Mouse (Mus musculus): ENCODE measurements around the gene Pla2g4a. TPM values are rescaled to one million over a fixed set of nuclear protein-coding genes. Genes with fewer than 3 reads are reported as not detected.

The Pla2g4a gene
- polyA plus RNA-seq, 1 experiment from 2014 or later = 17.2 TPM

DNA sequence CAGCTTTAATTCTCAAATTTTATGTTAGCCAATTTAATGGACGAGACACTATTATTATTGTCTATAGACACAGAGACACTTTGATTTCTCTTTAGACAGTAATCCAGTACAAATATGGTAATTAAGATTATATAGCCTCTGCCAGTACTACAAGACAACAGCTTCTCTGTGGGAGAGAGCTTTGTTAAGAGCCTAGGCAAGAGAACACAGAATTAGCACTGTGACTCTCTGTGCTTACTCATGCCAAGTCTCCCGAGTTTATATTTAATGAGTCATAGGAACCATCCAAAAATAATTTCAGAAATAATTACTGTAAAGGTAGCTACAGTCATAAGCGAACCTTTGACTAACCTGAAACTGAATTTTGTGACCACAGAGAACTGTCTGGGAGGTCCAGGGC, 84.6 kb downstream of the Pla2g4a start:
- 68% methylated on average over 3 of the region's 3 CpGs for WGBS (ENCODE audit: insufficient replicate concordance)
- H3K4me3 ChIP-seq = no peak overlapping the region
- H3K4me2 ChIP-seq = no peak overlapping the region
- H3K9ac ChIP-seq = no peak overlapping the region
- no peak for ATAC-seq
- no peaks in the 10 kb centered on the region for H3K27me3 ChIP-seq (replicated peaks)
- no peaks in the 10 kb centered on the region for H3K9me3 ChIP-seq (replicated peaks)
- H3K4me1 ChIP-seq = no peaks in the 10 kb centered on the region
- peaks cover 4% of the 10 kb centered on the region; the same call in 1 of the 2 replicates for H3K36me3 ChIP-seq
- H3K27ac ChIP-seq = no peak overlapping the region

DNA sequence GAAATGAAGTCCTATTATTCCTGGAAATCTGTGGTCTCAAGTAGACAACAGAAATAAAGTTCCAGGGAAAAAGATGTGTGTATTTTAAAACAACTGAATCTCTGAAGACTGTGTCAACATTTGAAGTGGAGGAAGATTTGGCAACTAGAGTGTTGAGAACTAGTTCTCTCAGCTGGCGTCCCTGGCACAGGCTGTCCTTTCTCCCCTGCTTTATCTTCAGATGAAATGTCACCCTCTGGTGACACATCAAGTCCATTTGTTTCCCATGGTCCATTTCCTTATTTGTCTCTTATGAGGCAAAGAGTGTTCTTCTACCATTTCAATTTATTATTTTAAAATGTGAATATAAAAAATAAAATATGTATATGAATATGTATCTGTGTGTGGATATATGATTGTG, 89.5 kb downstream of the Pla2g4a start:
- no peaks in the 10 kb centered on the region for H3K9me3 ChIP-seq (replicated peaks)
- WGBS (ENCODE audit: insufficient replicate concordance) = 78% methylated on average over 1 of the region's 1 CpGs
- no peak overlapping the region for H3K9ac ChIP-seq
- no peak overlapping the region for H3K4me3 ChIP-seq
- ATAC-seq = no peak
- H3K36me3 ChIP-seq = peaks cover 4% of the 10 kb centered on the region; the same call in 1 of the 2 replicates
- H3K27ac ChIP-seq = no peak overlapping the region
- H3K4me1 ChIP-seq = no peaks in the 10 kb centered on the region
- no peak overlapping the region for H3K4me2 ChIP-seq
- H3K27me3 ChIP-seq (replicated peaks) = no peaks in the 10 kb centered on the region

DNA sequence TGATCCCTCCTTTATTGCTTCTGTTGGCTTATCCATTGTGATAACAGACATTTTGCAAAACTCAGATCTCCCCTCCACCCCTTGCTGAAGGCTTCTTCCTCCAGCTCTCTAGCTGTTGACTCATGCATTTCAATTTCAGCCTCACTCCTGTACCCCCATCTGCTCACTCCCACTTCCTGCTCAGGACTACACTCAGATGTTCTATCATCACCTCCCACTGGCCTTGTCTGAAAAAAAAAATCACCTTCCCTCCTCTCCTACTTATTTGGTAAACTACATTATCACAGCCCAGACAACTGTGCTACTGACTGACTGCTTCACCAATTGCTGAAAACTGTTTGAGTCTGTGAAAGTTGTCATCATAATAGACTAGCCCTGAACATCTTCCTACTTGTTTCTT, 93.8 kb downstream of the Pla2g4a start:
- no peaks in the 10 kb centered on the region for H3K9me3 ChIP-seq (replicated peaks)
- peaks cover 4% of the 10 kb centered on the region; the same call in 1 of the 2 replicates for H3K36me3 ChIP-seq
- H3K27me3 ChIP-seq (replicated peaks) = no peaks in the 10 kb centered on the region
- ATAC-seq = no peak
- H3K4me2 ChIP-seq = no peak overlapping the region
- no peak overlapping the region for H3K9ac ChIP-seq
- H3K4me1 ChIP-seq = no peaks in the 10 kb centered on the region
- no peak overlapping the region for H3K27ac ChIP-seq
- H3K4me3 ChIP-seq = no peak overlapping the region

DNA sequence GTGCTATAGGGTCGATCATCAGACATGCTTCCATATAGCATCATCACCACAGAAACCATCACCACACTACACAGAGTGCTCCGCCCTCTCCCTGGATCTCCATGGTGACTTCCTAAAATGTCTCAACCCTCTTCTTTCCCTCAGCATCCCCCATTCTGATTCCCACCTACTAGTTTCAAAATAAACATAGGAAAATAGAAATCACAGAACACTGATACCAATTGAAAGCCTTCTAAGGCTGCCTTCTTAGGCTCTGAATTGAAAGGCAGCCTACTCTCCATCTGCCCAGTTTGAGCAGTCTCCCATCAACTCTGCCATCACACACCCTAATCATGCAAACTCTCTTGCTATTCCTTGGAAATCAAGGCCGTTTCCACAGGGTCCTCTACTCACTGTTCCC, 94.9 kb downstream of the Pla2g4a start:
- Histone ChIP-seq H3K27me3 (replicated peaks) (no peaks in the 10 kb centered on the region), H3K9ac (no peak overlapping the region), H3K4me1 (no peaks in the 10 kb centered on the region), H3K9me3 (replicated peaks) (no peaks in the 10 kb centered on the region), H3K36me3 (no peaks in the 10 kb centered on the region), H3K4me3 (no peak overlapping the region), H3K27ac (no peak overlapping the region), H3K4me2 (no peak overlapping the region)
- ATAC-seq = no peak
- WGBS (ENCODE audit: insufficient replicate concordance) = 75% methylated on average over 3 of the region's 3 CpGs

DNA sequence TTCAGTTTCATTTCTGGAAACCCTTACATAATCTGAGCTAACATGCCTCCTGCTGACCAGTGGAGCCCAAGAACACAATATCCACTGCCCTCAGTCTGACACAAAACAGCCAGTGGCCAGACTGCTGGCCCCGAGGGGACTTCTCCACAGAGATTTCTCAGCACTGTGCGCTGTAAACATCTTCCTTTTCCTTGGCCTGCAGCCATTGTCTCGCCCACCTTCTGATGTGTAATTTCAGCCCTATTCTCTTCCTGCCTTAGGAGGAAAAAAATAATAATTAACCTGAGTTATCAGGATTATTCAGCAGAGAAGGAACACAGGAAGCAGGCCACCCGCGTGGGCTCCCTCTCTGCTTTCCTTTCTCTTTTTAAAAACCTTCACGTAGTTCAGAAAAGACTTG, 98.3 kb downstream of the Pla2g4a start:
- no peak overlapping the region for H3K4me2 ChIP-seq
- no peak overlapping the region for H3K9ac ChIP-seq
- H3K27me3 ChIP-seq (replicated peaks) = no peaks in the 10 kb centered on the region
- no peak overlapping the region for H3K4me3 ChIP-seq
- H3K9me3 ChIP-seq (replicated peaks) = no peaks in the 10 kb centered on the region
- WGBS (ENCODE audit: insufficient replicate concordance) = 68% methylated on average over 6 of the region's 6 CpGs
- no peak for ATAC-seq
- H3K36me3 ChIP-seq = no peaks in the 10 kb centered on the region
- H3K27ac ChIP-seq = no peak overlapping the region
- no peaks in the 10 kb centered on the region for H3K4me1 ChIP-seq

DNA sequence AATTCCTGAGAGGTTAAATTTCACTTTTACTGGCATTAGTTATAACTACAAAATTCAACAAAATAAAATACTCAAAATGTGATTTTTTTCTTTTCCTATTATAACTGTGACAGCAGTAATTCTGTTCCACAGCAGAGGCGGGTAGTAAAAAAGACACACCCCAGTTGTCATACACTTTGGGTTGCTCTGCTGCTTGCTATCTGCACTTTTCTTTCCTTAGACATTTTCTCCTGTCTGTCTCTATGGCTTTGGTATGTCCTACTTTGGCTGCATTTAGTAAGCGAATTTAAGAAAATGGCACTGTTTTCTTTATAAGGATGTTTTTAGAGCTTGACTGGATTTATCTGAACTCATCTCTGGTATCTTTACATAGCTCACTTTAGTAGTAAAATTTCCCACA, 98.9 kb downstream of the Pla2g4a start:
- no peaks in the 10 kb centered on the region for H3K4me1 ChIP-seq
- ATAC-seq = no peak
- H3K4me2 ChIP-seq = no peak overlapping the region
- H3K4me3 ChIP-seq = no peak overlapping the region
- 66% methylated on average over 2 of the region's 2 CpGs for WGBS (ENCODE audit: insufficient replicate concordance)
- no peaks in the 10 kb centered on the region for H3K9me3 ChIP-seq (replicated peaks)
- H3K27me3 ChIP-seq (replicated peaks) = no peaks in the 10 kb centered on the region
- no peaks in the 10 kb centered on the region for H3K36me3 ChIP-seq
- no peak overlapping the region for H3K27ac ChIP-seq
- no peak overlapping the region for H3K9ac ChIP-seq

DNA sequence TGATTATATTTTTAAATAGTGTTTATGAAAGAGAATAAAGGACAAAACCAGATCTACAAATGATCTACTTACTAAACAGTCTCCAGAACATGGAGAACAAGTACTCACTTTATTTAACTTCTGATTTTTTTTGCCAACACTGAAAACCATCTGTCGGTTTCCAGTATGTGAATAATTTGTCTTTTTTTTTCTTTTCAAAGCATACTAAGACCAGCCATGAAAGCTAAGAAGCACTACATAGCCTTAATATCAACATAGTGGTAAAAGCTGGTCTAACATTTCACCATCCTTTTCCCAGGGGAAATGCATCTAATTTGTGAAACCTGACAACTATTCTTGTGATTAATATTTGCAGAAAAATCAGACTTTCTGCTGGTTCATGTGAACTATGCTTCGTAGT, 99.5 kb downstream of the Pla2g4a start:
- Histone ChIP-seq H3K4me1 (no peaks in the 10 kb centered on the region), H3K27me3 (replicated peaks) (no peaks in the 10 kb centered on the region), H3K36me3 (no peaks in the 10 kb centered on the region), H3K9ac (no peak overlapping the region), H3K4me2 (no peak overlapping the region), H3K9me3 (replicated peaks) (no peaks in the 10 kb centered on the region), H3K27ac (no peak overlapping the region), H3K4me3 (no peak overlapping the region)
- 82% methylated on average over 2 of the region's 2 CpGs for WGBS (ENCODE audit: insufficient replicate concordance)
- ATAC-seq = no peak

DNA sequence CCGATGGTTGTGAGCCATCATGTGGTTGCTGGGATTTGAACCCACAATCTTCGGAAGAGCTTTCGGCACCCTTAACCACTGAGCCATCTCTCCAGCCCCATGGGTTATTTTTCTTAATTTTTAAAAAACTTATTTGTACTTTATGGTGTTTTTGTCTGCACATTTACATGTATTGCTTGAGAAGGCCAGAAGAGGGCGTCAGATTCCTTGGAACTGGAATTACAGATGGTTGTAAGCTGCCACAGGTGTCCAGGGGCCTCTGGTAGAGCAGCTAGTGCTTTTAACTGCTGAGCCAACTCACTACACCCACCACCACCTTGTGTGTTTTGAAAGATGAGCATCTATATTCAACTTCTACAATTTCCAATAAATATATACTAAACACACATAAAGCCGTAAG, 102.4 kb downstream of the Pla2g4a start:
- Histone ChIP-seq H3K4me1 (no peaks in the 10 kb centered on the region), H3K36me3 (no peaks in the 10 kb centered on the region), H3K4me3 (no peak overlapping the region), H3K27ac (no peak overlapping the region), H3K9me3 (replicated peaks) (no peaks in the 10 kb centered on the region), H3K27me3 (replicated peaks) (no peaks in the 10 kb centered on the region), H3K4me2 (no peak overlapping the region), H3K9ac (no peak overlapping the region)
- 68% methylated on average over 5 of the region's 5 CpGs for WGBS (ENCODE audit: insufficient replicate concordance)
- no peak for ATAC-seq

DNA sequence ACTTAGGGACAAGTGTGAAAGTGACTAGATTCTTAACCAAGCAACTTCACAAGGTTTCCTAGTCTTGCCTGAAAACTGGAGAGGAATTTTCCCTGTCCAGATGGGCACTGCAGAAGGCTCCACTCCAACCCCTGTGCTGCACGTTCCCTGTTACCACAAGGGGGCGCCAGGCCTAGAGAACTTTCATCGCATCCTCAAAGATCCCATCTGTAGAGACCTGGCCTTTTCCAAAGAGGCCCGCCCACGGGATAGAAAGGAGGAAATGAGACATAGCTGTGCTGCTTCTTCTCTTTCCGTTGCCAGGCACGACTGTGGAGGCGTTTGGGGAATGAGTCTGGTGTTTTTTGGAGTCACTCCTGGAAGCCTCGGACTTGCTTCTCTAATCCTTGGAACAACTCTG, 104.4 kb downstream of the Pla2g4a start:
- no peak overlapping the region for H3K4me3 ChIP-seq
- H3K9me3 ChIP-seq (replicated peaks) = no peaks in the 10 kb centered on the region
- no peaks in the 10 kb centered on the region for H3K27me3 ChIP-seq (replicated peaks)
- no peak overlapping the region for H3K4me2 ChIP-seq
- H3K36me3 ChIP-seq = no peaks in the 10 kb centered on the region
- no peak overlapping the region for H3K27ac ChIP-seq
- 39% methylated on average over 9 of the region's 9 CpGs for WGBS (ENCODE audit: insufficient replicate concordance)
- 0 out of 2 replicates have a peak, but pooled peaks have one; percentile 24 for ATAC-seq
- no peaks in the 10 kb centered on the region for H3K4me1 ChIP-seq
- no peak overlapping the region for H3K9ac ChIP-seq

DNA sequence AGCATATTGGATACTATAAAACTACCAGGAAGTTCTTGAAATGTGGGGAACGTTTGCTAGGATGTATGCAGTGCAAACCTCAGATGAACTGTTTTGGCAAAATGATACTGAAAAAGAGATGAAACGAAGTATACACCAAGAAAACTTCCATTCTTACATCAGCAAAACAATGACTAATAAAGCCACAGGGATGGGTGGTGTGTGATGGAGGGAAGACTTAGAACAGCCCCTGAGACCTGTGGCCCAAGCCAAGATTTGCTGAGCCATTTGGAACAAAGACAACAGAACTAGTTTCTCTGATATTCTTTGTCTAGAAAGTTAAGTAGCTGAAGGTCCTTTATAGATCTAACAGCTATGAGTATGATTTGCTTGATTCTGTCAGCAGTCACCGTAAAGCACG, 105.5 kb downstream of the Pla2g4a start:
- H3K4me2 ChIP-seq = no peak overlapping the region
- no peaks in the 10 kb centered on the region for H3K27me3 ChIP-seq (replicated peaks)
- H3K27ac ChIP-seq = no peak overlapping the region
- H3K36me3 ChIP-seq = peaks cover 3% of the 10 kb centered on the region
- H3K4me3 ChIP-seq = no peak overlapping the region
- ATAC-seq = no peak
- H3K9ac ChIP-seq = no peak overlapping the region
- no peaks in the 10 kb centered on the region for H3K9me3 ChIP-seq (replicated peaks)
- WGBS (ENCODE audit: insufficient replicate concordance) = 74% methylated on average over 4 of the region's 4 CpGs
- H3K4me1 ChIP-seq = no peaks in the 10 kb centered on the region

DNA sequence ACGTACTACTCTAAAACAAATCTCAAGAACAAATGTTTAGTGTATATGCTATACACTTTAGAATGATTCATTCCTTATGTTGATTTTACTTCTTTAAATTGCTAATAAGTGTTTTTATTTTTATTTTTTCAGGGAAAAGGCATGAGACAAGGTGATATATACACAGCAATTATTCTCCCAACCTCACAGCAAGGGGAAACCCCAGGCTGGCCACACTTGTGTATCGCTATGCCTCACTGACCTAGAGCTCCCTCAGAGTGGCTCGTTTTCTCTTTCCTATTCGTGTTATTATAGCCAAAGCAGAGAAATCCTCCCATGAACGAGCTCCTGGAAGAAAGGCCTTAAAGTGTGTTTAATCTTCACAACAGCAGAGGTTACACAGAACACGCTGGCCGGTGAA, 106.2 kb downstream of the Pla2g4a start:
- Histone ChIP-seq H3K36me3 (peaks cover 3% of the 10 kb centered on the region), H3K27ac (no peak overlapping the region), H3K4me2 (no peak overlapping the region), H3K9me3 (replicated peaks) (no peaks in the 10 kb centered on the region), H3K4me3 (no peak overlapping the region), H3K9ac (no peak overlapping the region), H3K27me3 (replicated peaks) (no peaks in the 10 kb centered on the region), H3K4me1 (no peaks in the 10 kb centered on the region)
- 74% methylated on average over 7 of the region's 7 CpGs for WGBS (ENCODE audit: insufficient replicate concordance)
- no peak for ATAC-seq

DNA sequence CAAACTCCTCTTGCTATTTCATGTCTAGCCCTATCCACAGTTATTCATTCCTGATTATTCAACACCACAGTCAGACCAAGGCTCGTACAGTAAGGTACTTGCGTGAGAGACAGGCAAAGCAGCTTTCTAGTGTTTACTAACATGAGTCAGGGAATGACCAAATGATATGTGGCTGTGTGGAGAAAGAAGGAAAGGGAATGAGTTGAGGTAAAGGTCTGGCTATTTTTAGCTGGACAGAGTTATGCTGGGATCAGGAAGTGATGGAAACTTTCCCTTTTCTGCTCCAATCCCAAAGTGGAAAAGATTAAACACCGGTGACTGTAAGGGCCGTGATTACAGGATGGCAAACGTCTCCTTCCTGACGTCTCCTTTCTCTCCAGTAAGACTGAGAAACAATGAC, 114.4 kb downstream of the Pla2g4a start:
- 70% methylated on average over 6 of the region's 6 CpGs for WGBS (ENCODE audit: insufficient replicate concordance)
- Histone ChIP-seq H3K4me2 (no peak overlapping the region), H3K27ac (no peak overlapping the region), H3K36me3 (peaks cover 6% of the 10 kb centered on the region), H3K27me3 (replicated peaks) (no peaks in the 10 kb centered on the region), H3K9ac (no peak overlapping the region), H3K9me3 (replicated peaks) (no peaks in the 10 kb centered on the region), H3K4me3 (no peak overlapping the region), H3K4me1 (no peaks in the 10 kb centered on the region)
- no peak for ATAC-seq

DNA sequence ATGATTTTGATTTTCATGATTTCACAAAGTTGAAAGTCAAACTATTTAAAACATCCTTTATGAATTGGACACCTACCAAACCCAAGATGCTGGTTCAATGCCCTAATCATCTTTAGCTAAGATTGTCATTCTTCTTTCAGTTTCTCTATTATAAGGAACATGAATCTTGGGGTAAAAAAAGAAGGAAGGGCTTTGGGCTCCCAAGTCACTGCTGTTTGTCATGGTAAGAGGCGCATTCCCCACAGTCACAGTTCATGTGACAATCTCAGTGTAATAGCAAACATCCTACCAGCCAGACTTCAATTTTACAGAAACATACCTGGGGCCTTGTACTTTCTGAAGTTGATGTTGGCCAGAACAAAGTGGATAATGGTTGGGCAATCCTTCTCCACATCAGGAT, 119.2 kb downstream of the Pla2g4a start:
- WGBS (ENCODE audit: insufficient replicate concordance) = 82% methylated on average over 1 of the region's 1 CpGs
- Histone ChIP-seq H3K9me3 (replicated peaks) (no peaks in the 10 kb centered on the region), H3K36me3 (peaks cover 12% of the 10 kb centered on the region; the same call in 1 of the 2 replicates), H3K4me2 (no peak overlapping the region), H3K4me1 (no peaks in the 10 kb centered on the region), H3K27ac (no peak overlapping the region), H3K9ac (no peak overlapping the region), H3K4me3 (no peak overlapping the region), H3K27me3 (replicated peaks) (no peaks in the 10 kb centered on the region)
- no peak for ATAC-seq
